Mouse (Mus musculus) liver, embryonic 14.5 days (tissue): Measurements from ENCODE around the gene Camk2d.

Experiments
- CTCF ChIP-seq: IDR thresholded peaks from 2 replicates; pipeline ENCODE4 v1.5.1; 2016; ENCODE audit warnings: antibody characterized with exemption, low read depth, control low read depth
- EP300 ChIP-seq: IDR thresholded peaks from 2 replicates; pipeline ENCODE4 v1.6.1; 2016; ENCODE audit warnings: antibody characterized with exemption, low read depth

GRCm38 (mm10) chr3:126599936-126600335 is 3.8 kb downstream of the Camk2d start:
- TF ChIP-seq CTCF (no peak), EP300 (no peak)
